Mouse (Mus musculus): ENCODE data around the gene Sema4d.

Sema4d gene

GRCm38 (mm10) chr13:51686966-51687365 is 106.6 kb downstream of the Sema4d start:
- no peak overlapping the region for H3K4me3 ChIP-seq (replicated peaks; ENCODE audit: low read length)
- H3K27me3 ChIP-seq (ENCODE audit: insufficient read depth, low read length): no peaks in the 10 kb centered on the region
- no peak for TF ChIP-seq NANOG (IDR thresholded peaks at IDR 0.05; ENCODE audit: borderline replicate concordance, low read length)
- no peak for TF ChIP-seq CTCF (conservative IDR thresholded peaks at IDR 0.05; ENCODE audit: low read length)
- no peak for TF ChIP-seq POU5F1 (IDR thresholded peaks at IDR 0.05; ENCODE audit: borderline replicate concordance, low read length)
- no peaks in the 10 kb centered on the region for H3K9me3 ChIP-seq (ENCODE audit: low read length)
- H3K4me1 ChIP-seq (replicated peaks; ENCODE audit: low read depth, low read length): peaks cover 39% of the 10 kb centered on the region
- H3K36me3 ChIP-seq (ENCODE audit: insufficient read depth, low read length): peaks cover 85% of the 10 kb centered on the region

- no peak for TF ChIP-seq POU5F1 (IDR thresholded peaks at IDR 0.05; ENCODE audit: borderline replicate concordance, low read length)
- TF ChIP-seq NANOG (IDR thresholded peaks at IDR 0.05; ENCODE audit: borderline replicate concordance, low read length): no peak
- Histone ChIP-seq H3K4me1 (replicated peaks; ENCODE audit: low read depth, low read length) (peaks cover 50% of the 10 kb centered on the region), H3K9me3 (ENCODE audit: low read length) (no peaks in the 10 kb centered on the region), H3K36me3 (ENCODE audit: insufficient read depth, low read length) (peaks cover 96% of the 10 kb centered on the region), H3K4me3 (replicated peaks; ENCODE audit: low read length) (no peak overlapping the region), H3K27me3 (ENCODE audit: insufficient read depth, low read length) (no peaks in the 10 kb centered on the region)
Measured at GRCm38 (mm10) chr13:51685290-51685966, 108.1 kb downstream of the Sema4d start.

GRCm38 (mm10) chr13:51681634-51682033 is 111.9 kb downstream of the Sema4d start:
- H3K27me3 ChIP-seq (ENCODE audit: insufficient read depth, low read length): no peaks in the 10 kb centered on the region
- no peaks in the 10 kb centered on the region for H3K9me3 ChIP-seq (ENCODE audit: low read length)
- no peak for TF ChIP-seq CTCF (conservative IDR thresholded peaks at IDR 0.05; ENCODE audit: low read length)
- no peak for TF ChIP-seq POU5F1 (IDR thresholded peaks at IDR 0.05; ENCODE audit: borderline replicate concordance, low read length)
- no peak for TF ChIP-seq NANOG (IDR thresholded peaks at IDR 0.05; ENCODE audit: borderline replicate concordance, low read length)
- no peak overlapping the region for H3K4me3 ChIP-seq (replicated peaks; ENCODE audit: low read length)
- H3K36me3 ChIP-seq (ENCODE audit: insufficient read depth, low read length): peaks cover 100% of the 10 kb centered on the region
- H3K4me1 ChIP-seq (replicated peaks; ENCODE audit: low read depth, low read length): peaks cover 39% of the 10 kb centered on the region

GRCm38 (mm10) chr13:51681076-51681475 is 112.5 kb downstream of the Sema4d start:
- H3K4me3 ChIP-seq (replicated peaks; ENCODE audit: low read length): no peak overlapping the region
- no peaks in the 10 kb centered on the region for H3K9me3 ChIP-seq (ENCODE audit: low read length)
- TF ChIP-seq NANOG (IDR thresholded peaks at IDR 0.05; ENCODE audit: borderline replicate concordance, low read length): peak; percentile 12; the same call in 1 of the 2 replicates
- 0 out of 2 replicates have a peak, but pooled peaks have one; percentile 2 for TF ChIP-seq CTCF (conservative IDR thresholded peaks at IDR 0.05; ENCODE audit: low read length)
- TF ChIP-seq POU5F1 (IDR thresholded peaks at IDR 0.05; ENCODE audit: borderline replicate concordance, low read length): no peak
- H3K4me1 ChIP-seq (replicated peaks; ENCODE audit: low read depth, low read length): peaks cover 44% of the 10 kb centered on the region
- no peaks in the 10 kb centered on the region for H3K27me3 ChIP-seq (ENCODE audit: insufficient read depth, low read length)
- H3K36me3 ChIP-seq (ENCODE audit: insufficient read depth, low read length): peaks cover 100% of the 10 kb centered on the region

- no peak for TF ChIP-seq NANOG (IDR thresholded peaks at IDR 0.05; ENCODE audit: borderline replicate concordance, low read length)
- no peak for TF ChIP-seq POU5F1 (IDR thresholded peaks at IDR 0.05; ENCODE audit: borderline replicate concordance, low read length)
- no peak for TF ChIP-seq CTCF (conservative IDR thresholded peaks at IDR 0.05; ENCODE audit: low read length)
- Histone ChIP-seq H3K9me3 (ENCODE audit: low read length) (no peaks in the 10 kb centered on the region), H3K4me3 (replicated peaks; ENCODE audit: low read length) (no peak overlapping the region), H3K36me3 (ENCODE audit: insufficient read depth, low read length) (peaks cover 100% of the 10 kb centered on the region), H3K4me1 (replicated peaks; ENCODE audit: low read depth, low read length) (peaks cover 43% of the 10 kb centered on the region), H3K27me3 (ENCODE audit: insufficient read depth, low read length) (no peaks in the 10 kb centered on the region)
Measured at GRCm38 (mm10) chr13:51679332-51679731, 114.2 kb downstream of the Sema4d start.

- Histone ChIP-seq H3K4me1 (replicated peaks; ENCODE audit: low read depth, low read length) (peaks cover 49% of the 10 kb centered on the region), H3K36me3 (ENCODE audit: insufficient read depth, low read length) (peaks cover 100% of the 10 kb centered on the region), H3K27me3 (ENCODE audit: insufficient read depth, low read length) (no peaks in the 10 kb centered on the region), H3K9me3 (ENCODE audit: low read length) (no peaks in the 10 kb centered on the region), H3K4me3 (replicated peaks; ENCODE audit: low read length) (no peak overlapping the region)
- no peak for TF ChIP-seq POU5F1 (IDR thresholded peaks at IDR 0.05; ENCODE audit: borderline replicate concordance, low read length)
- no peak for TF ChIP-seq NANOG (IDR thresholded peaks at IDR 0.05; ENCODE audit: borderline replicate concordance, low read length)
- TF ChIP-seq CTCF (conservative IDR thresholded peaks at IDR 0.05; ENCODE audit: low read length): no peak
Measured at GRCm38 (mm10) chr13:51678687-51679086, 114.9 kb downstream of the Sema4d start.

GRCm38 (mm10) chr13:51677630-51678185 is 115.8 kb downstream of the Sema4d start:
- TF ChIP-seq NANOG (IDR thresholded peaks at IDR 0.05; ENCODE audit: borderline replicate concordance, low read length) (no peak), POU5F1 (IDR thresholded peaks at IDR 0.05; ENCODE audit: borderline replicate concordance, low read length) (no peak), CTCF (conservative IDR thresholded peaks at IDR 0.05; ENCODE audit: low read length) (no peak)
- Histone ChIP-seq H3K9me3 (ENCODE audit: low read length) (no peaks in the 10 kb centered on the region), H3K27me3 (ENCODE audit: insufficient read depth, low read length) (no peaks in the 10 kb centered on the region), H3K4me1 (replicated peaks; ENCODE audit: low read depth, low read length) (peaks cover 54% of the 10 kb centered on the region), H3K36me3 (ENCODE audit: insufficient read depth, low read length) (peaks cover 100% of the 10 kb centered on the region), H3K4me3 (replicated peaks; ENCODE audit: low read length) (no peak overlapping the region)

- no peak overlapping the region for H3K4me3 ChIP-seq (replicated peaks; ENCODE audit: low read length)
- H3K4me1 ChIP-seq (replicated peaks; ENCODE audit: low read depth, low read length): peaks cover 52% of the 10 kb centered on the region
- TF ChIP-seq CTCF (conservative IDR thresholded peaks at IDR 0.05; ENCODE audit: low read length): no peak
- TF ChIP-seq POU5F1 (IDR thresholded peaks at IDR 0.05; ENCODE audit: borderline replicate concordance, low read length): no peak
- no peak for TF ChIP-seq NANOG (IDR thresholded peaks at IDR 0.05; ENCODE audit: borderline replicate concordance, low read length)
- no peaks in the 10 kb centered on the region for H3K27me3 ChIP-seq (ENCODE audit: insufficient read depth, low read length)
- peaks cover 94% of the 10 kb centered on the region for H3K36me3 ChIP-seq (ENCODE audit: insufficient read depth, low read length)
- no peaks in the 10 kb centered on the region for H3K9me3 ChIP-seq (ENCODE audit: low read length)
Measured at GRCm38 (mm10) chr13:51677041-51677440, 116.5 kb downstream of the Sema4d start.

Measured in E14TG2a.4 (cell line).